Mouse (Mus musculus) T-helper 17 cell (primary cell): Measurements from ENCODE around the gene Cul7.

Source experiments
- in situ Hi-C, 2 experiments: fragments of 300-600 bp; cut with MboI, MseI; formaldehyde crosslinking; loops; 1 replicate in 1 of 2; 2 replicates in 1 of 2; pipeline ENCODE4 v1.15.1; 2025; ENCODE audit warnings: high pct_unique_total_duplicates in 2 of 2

Cul7 gene

GRCm38 (mm10) chr17:46667712-46668111 is 17.6 kb downstream of the Cul7 start:
- in situ Hi-C loops = loop anchor here in 1 of 2 experiments (10.0 kb wide), 1 partner anchor 57 kb away; the partner anchor contains the start of gene Gnmt

GRCm38 (mm10) chr17:46669911-46670310 is 19.8 kb downstream of the Cul7 start:
- in situ Hi-C loops = loop anchor here in 1 of 2 experiments (10.0 kb wide), 1 partner anchor 55 kb away; the partner anchor contains the start of gene Gnmt

GRCm38 (mm10) chr17:46673850-46674529 is 23.9 kb downstream of the Cul7 start, which contains the start of gene Rrp36:
Gene Rrp36 (minus strand): TSS chr17:46674352.
- in situ Hi-C loops = no loop called here

- in situ Hi-C loops = no loop called here
These were observed 24.6 kb downstream of the Cul7 start for GRCm38 (mm10) chr17:46674530-46675283.

- in situ Hi-C loops = no loop called here
These were observed 28.3 kb downstream of the Cul7 start, which contains the start of gene Mea1 for GRCm38 (mm10) chr17:46678416-46678815. Gene Mea1 (plus strand): TSS chr17:46678793.

GRCm38 (mm10) chr17:46678911-46679310 is 28.8 kb downstream of the Cul7 start:
- in situ Hi-C loops = no loop called here

GRCm38 (mm10) chr17:46679843-46680759 is 30.0 kb downstream of the Cul7 start:
- in situ Hi-C loops = no loop called here

GRCm38 (mm10) chr17:46680760-46681373 is 30.7 kb downstream of the Cul7 start, which contains the start of gene Klhdc3:
Gene Klhdc3 (minus strand): TSS chr17:46680914.
- in situ Hi-C loops = no loop called here

GRCm38 (mm10) chr17:46681466-46682118 is 31.5 kb downstream of the Cul7 start:
- in situ Hi-C loops = no loop called here

GRCm38 (mm10) chr17:46682654-46683389 is 32.7 kb downstream of the Cul7 start:
- in situ Hi-C loops = no loop called here

- in situ Hi-C loops = no loop called here
These were observed 35.8 kb downstream of the Cul7 start for GRCm38 (mm10) chr17:46685913-46686312.

GRCm38 (mm10) chr17:46690665-46691064 is 40.5 kb downstream of the Cul7 start:
- in situ Hi-C loops = no loop called here

- in situ Hi-C loops = no loop called here
These were observed 41.3 kb downstream of the Cul7 start for GRCm38 (mm10) chr17:46691390-46691789.

GRCm38 (mm10) chr17:46694517-46695063 is 44.5 kb downstream of the Cul7 start:
- in situ Hi-C loops = no loop called here

- in situ Hi-C loops = no loop called here
These were observed 48.4 kb downstream of the Cul7 start for GRCm38 (mm10) chr17:46698515-46698914.

GRCm38 (mm10) chr17:46699245-46699644 is 49.1 kb downstream of the Cul7 start:
- in situ Hi-C loops = no loop called here

GRCm38 (mm10) chr17:46699912-46700311 is 49.8 kb downstream of the Cul7 start:
- in situ Hi-C loops = no loop called here

GRCm38 (mm10) chr17:46701489-46701888 is 51.4 kb downstream of the Cul7 start:
- in situ Hi-C loops = no loop called here

GRCm38 (mm10) chr17:46702100-46702499 is 52.0 kb downstream of the Cul7 start:
- in situ Hi-C loops = no loop called here

- in situ Hi-C loops = no loop called here
These were observed 52.4 kb downstream of the Cul7 start for GRCm38 (mm10) chr17:46702506-46702905.
